Mouse (Mus musculus): Measurements from ENCODE around the gene Cdh23. TPM values are rescaled to one million over a fixed set of nuclear protein-coding genes. Genes with fewer than 3 reads are reported as not detected.

The Cdh23 gene
- polyA plus RNA-seq, 1 experiment, result not detected

DNA sequence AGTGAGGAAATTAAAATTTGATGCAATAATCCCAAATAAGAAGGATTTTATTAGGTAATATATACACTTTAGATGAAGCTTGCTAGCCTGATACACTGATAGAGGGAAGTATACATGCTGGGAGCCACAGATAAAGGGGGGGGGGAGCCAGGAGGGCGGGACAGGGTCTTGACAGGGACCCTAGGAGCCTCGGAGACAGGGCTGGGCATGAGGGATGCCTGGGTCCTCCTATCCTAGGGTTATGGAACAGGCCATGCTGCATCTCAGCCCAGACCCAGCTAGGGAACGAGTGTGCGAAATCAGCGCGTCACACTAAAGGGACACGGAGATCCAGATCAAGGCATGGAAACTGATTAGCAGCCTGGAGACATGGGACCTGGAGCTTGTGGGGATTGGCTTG lies 168.3 kb downstream of the Cdh23 start:
- no peak for TF ChIP-seq POLR2A (IDR thresholded peaks at IDR 0.05; ENCODE audit: insufficient read depth, low read depth, low read length)
- no peak for TF ChIP-seq CTCF (IDR thresholded peaks at IDR 0.05; ENCODE audit: insufficient read depth, low read depth, low read length)
- Histone ChIP-seq H3K4me1 (ENCODE audit: control insufficient read depth, insufficient read depth, low read length) (no peaks in the 10 kb centered on the region), H3K4me3 (ENCODE audit: insufficient read depth, low read depth, low read length) (no peak overlapping the region), H3K27ac (ENCODE audit: insufficient read depth, low read depth, low read length) (no peak overlapping the region)
- WGBS, result 82% methylated on average over 7 of the region's 7 CpGs

DNA sequence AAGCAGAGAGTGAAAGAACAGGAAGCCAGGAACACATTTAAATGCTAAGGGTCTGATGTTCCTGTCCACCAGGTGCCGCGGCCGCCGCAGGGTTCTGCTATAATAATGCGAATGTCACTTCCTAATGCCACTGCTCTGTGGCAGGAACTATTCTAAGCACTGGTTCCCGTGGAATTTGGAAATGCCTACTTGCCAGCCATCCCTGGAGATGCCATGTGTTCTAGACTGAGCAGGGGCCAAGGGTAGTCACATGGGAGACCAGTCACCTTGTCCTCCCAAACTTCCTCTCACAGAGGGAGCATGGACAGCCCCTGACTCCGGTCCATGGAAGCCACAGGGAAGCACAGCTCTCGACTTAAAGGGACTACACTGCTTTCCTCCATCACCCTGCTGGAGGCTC lies 171.2 kb downstream of the Cdh23 start:
- no peak overlapping the region for H3K4me3 ChIP-seq (ENCODE audit: insufficient read depth, low read depth, low read length)
- WGBS, result 87% methylated on average over 8 of the region's 8 CpGs
- H3K4me1 ChIP-seq (ENCODE audit: control insufficient read depth, insufficient read depth, low read length), result no peaks in the 10 kb centered on the region
- TF ChIP-seq POLR2A (IDR thresholded peaks at IDR 0.05; ENCODE audit: insufficient read depth, low read depth, low read length) (no peak), CTCF (IDR thresholded peaks at IDR 0.05; ENCODE audit: insufficient read depth, low read depth, low read length) (no peak)
- no peak overlapping the region for H3K27ac ChIP-seq (ENCODE audit: insufficient read depth, low read depth, low read length)

DNA sequence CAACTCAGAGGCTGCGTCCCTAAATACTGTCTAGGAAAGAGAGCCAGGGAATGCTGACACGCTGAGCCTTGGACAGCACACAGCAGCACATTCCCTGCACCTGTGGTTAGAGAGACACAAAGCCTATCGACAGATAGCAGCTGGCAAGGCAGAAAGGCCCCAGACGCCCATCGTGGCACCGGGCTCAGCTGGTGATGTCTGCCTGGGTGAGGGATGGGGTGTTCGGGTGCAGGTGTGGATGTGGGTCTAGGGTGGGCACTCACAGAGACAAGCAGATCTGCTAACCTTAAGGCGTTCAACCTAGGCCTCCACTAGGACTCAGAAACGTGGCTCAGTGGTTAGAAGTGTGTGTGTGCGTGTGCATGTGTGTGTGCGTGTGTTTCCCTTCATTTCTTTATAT lies 180.0 kb downstream of the Cdh23 start:
- Histone ChIP-seq H3K27ac (ENCODE audit: insufficient read depth, low read depth, low read length) (no peak overlapping the region), H3K4me3 (ENCODE audit: insufficient read depth, low read depth, low read length) (no peak overlapping the region), H3K4me1 (ENCODE audit: control insufficient read depth, insufficient read depth, low read length) (no peaks in the 10 kb centered on the region)
- TF ChIP-seq CTCF (IDR thresholded peaks at IDR 0.05; ENCODE audit: insufficient read depth, low read depth, low read length) (no peak), POLR2A (IDR thresholded peaks at IDR 0.05; ENCODE audit: insufficient read depth, low read depth, low read length) (no peak)
- 84% methylated on average over 11 of the region's 11 CpGs for WGBS

DNA sequence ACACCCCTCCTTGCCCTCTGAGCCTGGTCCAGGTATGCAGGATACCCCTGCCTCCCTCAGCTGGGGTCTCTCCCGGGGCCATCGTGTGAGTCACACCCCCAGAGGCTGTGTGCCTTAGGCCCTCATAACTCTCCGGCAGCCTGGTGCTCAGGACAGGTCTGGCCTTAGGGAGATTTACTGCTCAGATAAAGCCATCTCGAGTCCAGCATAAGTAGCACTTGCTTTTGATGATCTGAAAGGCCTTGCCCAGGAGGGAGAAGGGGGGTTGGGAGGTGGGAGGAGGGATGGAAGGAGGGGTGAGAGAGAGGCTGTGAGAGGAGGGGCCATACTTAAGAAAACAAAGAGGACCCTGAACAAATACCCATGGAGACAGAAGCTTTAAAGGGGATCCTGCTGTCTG lies 197.8 kb downstream of the Cdh23 start:
- no peak for TF ChIP-seq CTCF (IDR thresholded peaks at IDR 0.05; ENCODE audit: insufficient read depth, low read depth, low read length)
- no peak for TF ChIP-seq POLR2A (IDR thresholded peaks at IDR 0.05; ENCODE audit: insufficient read depth, low read depth, low read length)
- Histone ChIP-seq H3K4me1 (ENCODE audit: control insufficient read depth, insufficient read depth, low read length) (no peaks in the 10 kb centered on the region), H3K4me3 (ENCODE audit: insufficient read depth, low read depth, low read length) (no peak overlapping the region), H3K27ac (ENCODE audit: insufficient read depth, low read depth, low read length) (no peak overlapping the region)
- WGBS, result 45% methylated on average over 4 of the region's 4 CpGs

DNA sequence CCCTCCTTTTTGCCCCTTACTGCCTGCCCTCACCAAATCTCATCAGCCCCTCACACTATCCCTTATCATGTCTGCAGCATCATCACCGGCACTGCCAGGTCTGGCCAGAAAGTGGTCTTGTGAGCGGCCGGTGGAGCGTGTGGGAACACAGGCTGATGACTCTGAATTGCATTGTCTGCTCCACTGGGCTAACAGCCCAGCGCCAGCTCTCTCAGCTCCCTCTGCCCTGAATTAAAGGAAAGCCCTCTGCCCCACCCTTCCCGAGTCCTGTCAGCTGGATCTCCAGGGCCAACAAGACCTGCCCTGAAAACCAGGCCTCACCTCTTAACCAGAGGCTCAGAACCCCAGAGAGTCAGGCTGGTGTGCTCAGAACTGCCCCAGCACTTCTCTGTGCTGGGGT lies 201.2 kb downstream of the Cdh23 start:
- Histone ChIP-seq H3K27ac (ENCODE audit: insufficient read depth, low read depth, low read length) (no peak overlapping the region), H3K4me3 (ENCODE audit: insufficient read depth, low read depth, low read length) (no peak overlapping the region), H3K4me1 (ENCODE audit: control insufficient read depth, insufficient read depth, low read length) (no peaks in the 10 kb centered on the region)
- TF ChIP-seq CTCF (IDR thresholded peaks at IDR 0.05; ENCODE audit: insufficient read depth, low read depth, low read length), result no peak
- no peak for TF ChIP-seq POLR2A (IDR thresholded peaks at IDR 0.05; ENCODE audit: insufficient read depth, low read depth, low read length)
- WGBS, result 50% methylated on average over 6 of the region's 6 CpGs

DNA sequence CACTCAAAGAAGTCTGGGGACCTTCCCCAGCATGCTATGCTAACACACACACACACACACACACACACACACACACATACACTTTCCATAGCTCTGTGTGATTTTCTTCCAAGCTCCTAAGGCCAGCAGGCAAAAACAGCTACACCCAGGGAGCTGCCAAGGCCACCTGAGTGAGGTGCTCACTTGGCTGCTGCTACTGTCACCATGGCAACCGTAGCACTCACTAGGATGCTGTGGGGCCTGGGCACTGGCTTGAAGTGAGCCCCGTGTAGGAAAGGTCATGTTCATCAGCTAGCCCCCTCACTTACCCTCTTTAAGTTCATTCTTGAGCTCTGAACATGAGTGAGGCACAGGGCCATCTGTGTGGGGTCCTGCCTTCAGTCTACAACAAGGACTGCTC lies 204.8 kb downstream of the Cdh23 start:
- 68% methylated on average over 2 of the region's 2 CpGs for WGBS
- Histone ChIP-seq H3K4me3 (ENCODE audit: insufficient read depth, low read depth, low read length) (no peak overlapping the region), H3K27ac (ENCODE audit: insufficient read depth, low read depth, low read length) (no peak overlapping the region), H3K4me1 (ENCODE audit: control insufficient read depth, insufficient read depth, low read length) (no peaks in the 10 kb centered on the region)
- TF ChIP-seq POLR2A (IDR thresholded peaks at IDR 0.05; ENCODE audit: insufficient read depth, low read depth, low read length) (no peak), CTCF (IDR thresholded peaks at IDR 0.05; ENCODE audit: insufficient read depth, low read depth, low read length) (no peak)

DNA sequence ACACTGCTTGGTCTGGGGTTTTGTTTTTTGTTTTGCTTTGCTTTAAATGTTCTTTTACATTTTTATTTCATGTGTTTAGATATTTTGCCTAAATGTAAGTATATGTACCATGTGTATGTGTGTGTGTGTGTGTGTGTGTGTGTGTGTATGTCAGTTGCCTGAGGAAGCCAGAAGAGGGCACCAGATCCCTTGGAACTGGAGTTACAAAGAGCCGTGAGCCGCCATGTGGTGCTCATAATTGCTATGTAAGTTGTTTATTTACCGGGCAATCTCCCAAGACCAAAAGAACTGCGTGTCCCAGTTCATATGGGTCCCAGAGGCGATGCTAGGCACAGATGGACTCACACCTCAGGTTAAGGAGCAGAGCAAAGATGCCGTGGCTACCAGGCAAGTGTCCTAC lies 214.9 kb downstream of the Cdh23 start:
- TF ChIP-seq CTCF (IDR thresholded peaks at IDR 0.05; ENCODE audit: insufficient read depth, low read depth, low read length) (no peak), POLR2A (IDR thresholded peaks at IDR 0.05; ENCODE audit: insufficient read depth, low read depth, low read length) (no peak)
- 92% methylated on average over 6 of the region's 6 CpGs for WGBS
- Histone ChIP-seq H3K27ac (ENCODE audit: insufficient read depth, low read depth, low read length) (no peak overlapping the region), H3K4me3 (ENCODE audit: insufficient read depth, low read depth, low read length) (no peak overlapping the region), H3K4me1 (ENCODE audit: control insufficient read depth, insufficient read depth, low read length) (no peaks in the 10 kb centered on the region)

DNA sequence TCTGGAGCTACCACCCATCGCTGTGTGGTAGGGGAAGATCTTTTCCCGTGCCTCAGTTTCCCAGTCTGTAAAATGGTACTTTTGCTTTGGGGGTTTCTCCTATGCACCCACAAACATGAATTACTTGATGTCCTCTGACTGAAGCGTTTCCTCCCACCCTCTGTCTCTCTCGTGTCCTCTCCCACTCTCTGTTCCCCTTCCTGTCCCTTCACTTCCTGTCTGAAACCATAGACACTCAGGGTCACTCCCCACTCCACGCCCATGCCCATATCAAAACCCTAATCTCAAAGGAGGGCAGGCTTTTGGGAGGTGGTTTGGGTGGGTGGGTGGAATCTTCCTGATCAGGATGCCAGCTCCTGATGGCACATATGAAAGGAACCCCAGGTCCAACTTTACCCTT lies 221.7 kb downstream of the Cdh23 start:
- Histone ChIP-seq H3K4me1 (ENCODE audit: control insufficient read depth, insufficient read depth, low read length) (no peaks in the 10 kb centered on the region), H3K4me3 (ENCODE audit: insufficient read depth, low read depth, low read length) (no peak overlapping the region), H3K27ac (ENCODE audit: insufficient read depth, low read depth, low read length) (no peak overlapping the region)
- TF ChIP-seq POLR2A (IDR thresholded peaks at IDR 0.05; ENCODE audit: insufficient read depth, low read depth, low read length) (no peak), CTCF (IDR thresholded peaks at IDR 0.05; ENCODE audit: insufficient read depth, low read depth, low read length) (no peak)
- 83% methylated on average over 5 of the region's 5 CpGs for WGBS

DNA sequence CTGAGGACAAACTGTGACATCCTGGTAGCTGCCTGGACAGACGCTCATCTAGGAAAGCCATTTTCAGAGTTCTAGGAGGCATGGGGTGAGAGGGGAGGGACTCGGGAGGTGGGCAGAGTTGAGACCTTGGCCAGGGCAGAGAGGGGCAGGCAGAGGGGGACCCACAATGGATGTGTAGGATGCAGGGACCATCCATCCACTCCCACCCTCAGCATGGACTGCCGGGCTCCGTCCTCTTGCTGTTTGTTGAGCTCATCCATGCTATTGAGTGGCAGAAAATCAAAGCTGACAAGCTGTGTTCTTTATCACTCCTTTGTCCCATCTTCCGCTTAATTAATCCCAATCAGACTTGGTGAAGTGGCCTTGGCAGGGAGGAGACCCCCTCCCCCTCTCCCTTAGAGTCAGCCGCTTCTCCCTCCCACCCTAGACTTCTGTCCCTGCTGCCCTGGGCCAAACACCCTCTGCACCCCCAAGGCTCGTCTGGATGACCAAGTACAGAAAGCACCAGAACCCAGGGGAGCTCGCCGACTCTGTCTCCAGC lies 222.4 kb downstream of the Cdh23 start:
- no peak overlapping the region for H3K27ac ChIP-seq (ENCODE audit: insufficient read depth, low read depth, low read length)
- H3K4me1 ChIP-seq (ENCODE audit: control insufficient read depth, insufficient read depth, low read length), result no peaks in the 10 kb centered on the region
- 54% methylated on average over 9 of the region's 9 CpGs for WGBS
- TF ChIP-seq POLR2A (IDR thresholded peaks at IDR 0.05; ENCODE audit: insufficient read depth, low read depth, low read length) (no peak), CTCF (IDR thresholded peaks at IDR 0.05; ENCODE audit: insufficient read depth, low read depth, low read length) (no peak)
- no peak overlapping the region for H3K4me3 ChIP-seq (ENCODE audit: insufficient read depth, low read depth, low read length)

DNA sequence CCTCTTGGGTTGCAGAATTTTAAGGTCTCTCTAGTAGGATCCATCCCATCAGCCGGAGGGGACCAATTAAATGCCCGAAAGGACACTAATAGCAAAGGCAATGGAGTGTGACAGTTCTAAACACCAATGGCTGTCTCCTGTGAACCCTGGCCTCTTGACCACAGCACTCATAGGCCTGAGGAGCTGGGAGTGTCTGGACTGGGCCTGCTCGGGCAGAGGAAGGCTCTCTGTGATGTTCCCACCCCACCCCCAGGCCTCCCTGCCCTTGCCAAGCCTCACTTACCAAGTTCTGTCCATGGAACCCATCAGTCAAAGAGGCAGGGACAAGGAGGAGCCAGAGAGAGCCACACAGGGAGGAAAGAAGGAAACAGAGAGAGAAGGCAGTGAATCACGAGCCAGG lies 228.5 kb downstream of the Cdh23 start:
- Histone ChIP-seq H3K27ac (ENCODE audit: insufficient read depth, low read depth, low read length) (no peak overlapping the region), H3K4me1 (ENCODE audit: control insufficient read depth, insufficient read depth, low read length) (no peaks in the 10 kb centered on the region), H3K4me3 (ENCODE audit: insufficient read depth, low read depth, low read length) (no peak overlapping the region)
- TF ChIP-seq CTCF (IDR thresholded peaks at IDR 0.05; ENCODE audit: insufficient read depth, low read depth, low read length), result no peak
- no peak for TF ChIP-seq POLR2A (IDR thresholded peaks at IDR 0.05; ENCODE audit: insufficient read depth, low read depth, low read length)
- WGBS, result 74% methylated on average over 4 of the region's 4 CpGs
